Mouse (Mus musculus): Measurements from ENCODE around the gene Serpinb8.

DNA sequence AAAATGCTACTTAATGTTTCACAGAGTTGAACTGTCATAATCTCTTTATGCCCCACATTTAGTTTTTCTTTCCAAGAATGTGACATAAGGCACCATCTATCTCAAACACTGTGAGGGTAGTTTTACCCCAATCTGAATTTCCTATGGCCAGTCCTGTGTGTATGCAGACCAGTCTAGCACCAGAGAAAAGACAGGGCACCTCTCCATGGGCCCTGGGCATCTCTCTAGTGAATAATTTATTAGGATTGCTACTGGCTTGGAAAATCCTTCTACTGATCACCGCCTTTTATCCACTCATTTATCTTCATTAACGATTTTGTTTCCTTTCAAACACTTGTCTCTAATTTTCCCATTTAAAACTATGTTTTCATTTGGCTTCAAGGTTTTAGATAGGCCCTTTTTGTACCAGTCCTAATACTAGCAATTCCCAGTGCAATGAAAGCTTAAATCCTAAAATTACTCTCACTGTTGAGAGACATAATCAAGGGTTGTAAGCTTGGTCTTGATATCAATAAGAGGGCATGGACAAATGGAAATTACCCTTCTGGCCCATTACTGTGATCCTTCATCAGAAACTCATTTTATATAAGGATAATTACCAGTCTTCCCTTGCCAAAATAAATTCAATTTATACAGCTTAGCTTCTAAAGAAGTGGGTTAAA, 52.8 kb downstream of the Serpinb8 start:
- TF ChIP-seq POLR2A (IDR thresholded peaks at IDR 0.05; ENCODE audit: low read depth, low read length) (no peak), CTCF (IDR thresholded peaks at IDR 0.05; ENCODE audit: extremely low read depth, insufficient read length, insufficient replicate concordance, low read depth, low read length) (no peak)

Measured in small intestine, adult 2 months (tissue).